Mouse (Mus musculus) limb, embryonic 13.5 days (tissue): ENCODE measurements around the gene Wwc1. TPM values are rescaled to one million over a fixed set of nuclear protein-coding genes. Genes with fewer than 3 reads are reported as not detected.

Experiments
- ATAC-seq: fragments of 200-750 bp; cut with Nextera tagmentation; 2 replicates; pipeline ENCODE4 v1.8.0; 2017; ENCODE audit warnings: low read depth, moderate number of reproducible peaks, moderate TSS enrichment; ENCODE audit not compliant: low FRiP score
- H3K27ac ChIP-seq: fragments of 300-500 bp; sonication (generic); 2 replicates; pipeline ENCODE4 v1.5.1; 2015; ENCODE audit warnings: inconsistent platforms, mild to moderate bottlenecking, moderate library complexity
- H3K27me3 ChIP-seq: fragments of 300-500 bp; sonication (generic); 2 replicates; pipeline ENCODE4 v1.6.1; 2015; ENCODE audit warnings: mild to moderate bottlenecking, inconsistent platforms
- H3K36me3 ChIP-seq: fragments of 300-500 bp; sonication (generic); 2 replicates; pipeline ENCODE4 v1.6.1; 2015; ENCODE audit warnings: inconsistent platforms, mild to moderate bottlenecking, moderate library complexity
- H3K4me1 ChIP-seq: fragments of 300-500 bp; sonication (generic); 2 replicates; pipeline ENCODE4 v1.6.1; 2015; ENCODE audit warnings: inconsistent platforms
- H3K4me2 ChIP-seq: fragments of 300-500 bp; sonication (generic); replicated peaks from 2 replicates; pipeline ENCODE4 v1.6.1; 2015; ENCODE audit warnings: inconsistent platforms, mild to moderate bottlenecking, moderate library complexity
- H3K4me3 ChIP-seq: fragments of 300-500 bp; sonication (generic); 2 replicates; pipeline ENCODE4 v1.5.1; 2015; ENCODE audit warnings: moderate library complexity, mild to moderate bottlenecking, inconsistent platforms
- H3K9ac ChIP-seq: fragments of 300-500 bp; sonication (generic); 2 replicates; pipeline ENCODE4 v1.6.1; 2015; ENCODE audit warnings: mild to moderate bottlenecking, inconsistent platforms
- H3K9me3 ChIP-seq: fragments of 300-500 bp; sonication (generic); 2 replicates; pipeline ENCODE4 v1.6.1; 2016; ENCODE audit warnings: inconsistent platforms
- WGBS: fragments of 180-500 bp; shearing (Covaris S2); methylation state at CpG from one replicate; pipeline ENCODE4 v1.1.7; 2015; 5-methylcytosine and 5-hydroxymethylcytosine counted together
- polyA plus RNA-seq: library from polyadenylated mRNA; unstranded; fragments of >200 nt; fragmentation: Nextera tagmentation; extraction: Ambion mirVana; gene quantifications from 2 replicates; pipeline ENCODE4 v1.2.1, GENCODE M21; 2015

The Wwc1 gene
- polyA plus RNA-seq, 1 experiment from 2014 or later, result 4.6 TPM

DNA sequence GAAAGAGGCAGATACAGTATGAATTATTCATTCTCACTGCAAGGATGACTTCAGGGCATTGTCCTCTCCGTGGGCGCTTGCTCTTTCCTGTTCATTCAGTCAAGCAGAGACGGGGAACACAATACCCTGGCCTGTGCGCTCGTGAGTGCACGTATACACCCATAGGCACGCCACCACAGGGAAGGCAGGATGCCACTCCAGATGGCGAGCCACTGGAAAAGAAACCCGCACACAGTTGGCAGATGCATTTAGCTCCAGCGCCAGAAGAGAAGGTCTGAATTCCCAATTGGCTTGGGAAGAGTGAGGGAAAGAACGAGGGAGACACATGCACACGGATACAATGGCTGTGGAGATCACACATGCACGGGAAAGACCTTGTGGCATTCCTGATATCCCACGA lies 53.0 kb downstream of the Wwc1 start:
- ATAC-seq, result no peak
- H3K4me2 ChIP-seq, result no peak overlapping the region
- H3K27me3 ChIP-seq, result no peaks in the 10 kb centered on the region
- no peaks in the 10 kb centered on the region for H3K9me3 ChIP-seq
- 88% methylated on average over 14 of the region's 14 CpGs for WGBS
- H3K4me3 ChIP-seq, result no peak overlapping the region
- no peaks in the 10 kb centered on the region for H3K4me1 ChIP-seq
- no peaks in the 10 kb centered on the region for H3K36me3 ChIP-seq
- H3K27ac ChIP-seq, result no peak overlapping the region
- H3K9ac ChIP-seq, result no peak overlapping the region

- Histone ChIP-seq H3K36me3 (no peaks in the 10 kb centered on the region), H3K4me3 (no peak overlapping the region), H3K9ac (no peak overlapping the region), H3K27ac (no peak overlapping the region), H3K9me3 (no peaks in the 10 kb centered on the region), H3K27me3 (no peaks in the 10 kb centered on the region), H3K4me2 (no peak overlapping the region), H3K4me1 (0 out of 2 replicates have a peak, but pooled peaks cover 4% of the 10 kb centered on the region)
- ATAC-seq, result no peak
- WGBS, result 74% methylated on average over 7 of the region's 7 CpGs
Observed at GRCm38 (mm10) chr11:35925592-35925991, 54.7 kb downstream of the Wwc1 start.

- H3K4me2 ChIP-seq, result no peak overlapping the region
- no peak for ATAC-seq
- no peaks in the 10 kb centered on the region for H3K27me3 ChIP-seq
- no peaks in the 10 kb centered on the region for H3K36me3 ChIP-seq
- no peak overlapping the region for H3K4me3 ChIP-seq
- H3K4me1 ChIP-seq, result peaks cover 18% of the 10 kb centered on the region
- no peak overlapping the region for H3K9ac ChIP-seq
- no peak overlapping the region for H3K27ac ChIP-seq
- no peaks in the 10 kb centered on the region for H3K9me3 ChIP-seq
- 38% methylated on average over 12 of the region's 12 CpGs for WGBS
Observed at GRCm38 (mm10) chr11:35922205-35922873, 58.0 kb downstream of the Wwc1 start.

- Histone ChIP-seq H3K27me3 (no peaks in the 10 kb centered on the region), H3K4me2 (no peak overlapping the region), H3K4me3 (no peak overlapping the region), H3K9me3 (no peaks in the 10 kb centered on the region), H3K9ac (no peak overlapping the region), H3K4me1 (peaks cover 20% of the 10 kb centered on the region), H3K36me3 (no peaks in the 10 kb centered on the region), H3K27ac (no peak overlapping the region)
- no peak for ATAC-seq
- WGBS, result 76% methylated on average over 5 of the region's 5 CpGs
Observed at GRCm38 (mm10) chr11:35920776-35921175, 59.6 kb downstream of the Wwc1 start.

DNA sequence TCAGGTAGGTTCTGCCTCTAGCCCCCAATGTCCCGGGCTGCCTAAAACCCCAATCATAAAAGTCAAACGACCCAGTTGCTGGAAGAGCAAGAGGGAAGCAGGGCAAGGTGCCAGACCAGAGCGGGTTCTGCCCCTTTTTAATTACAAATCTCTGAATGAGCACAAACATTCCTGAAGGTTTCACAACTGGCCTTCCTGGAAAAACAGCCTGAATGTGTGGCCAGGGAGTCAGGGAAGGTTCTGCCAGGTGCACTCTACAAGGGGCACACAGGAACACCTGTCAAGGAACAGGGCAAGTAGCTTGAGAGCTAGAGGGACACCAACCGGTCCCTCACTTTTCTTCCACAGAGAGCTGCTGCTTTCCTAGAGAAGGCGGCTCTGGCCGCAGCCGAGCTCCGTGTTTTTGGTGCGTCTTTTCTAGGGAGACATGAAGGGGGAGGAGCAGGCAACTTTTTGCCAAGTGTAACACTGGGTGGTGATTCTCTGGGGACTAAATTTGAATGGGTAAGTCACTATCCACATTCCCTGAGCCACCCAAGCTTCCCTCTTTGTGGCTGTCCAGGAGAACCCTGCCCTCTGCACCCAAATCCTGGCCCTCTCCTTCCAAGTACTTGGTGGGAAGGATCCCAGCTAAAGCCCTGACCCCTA lies 60.3 kb downstream of the Wwc1 start:
- Histone ChIP-seq H3K27me3 (no peaks in the 10 kb centered on the region), H3K27ac (no peak overlapping the region), H3K4me1 (peaks cover 20% of the 10 kb centered on the region), H3K9ac (no peak overlapping the region), H3K36me3 (no peaks in the 10 kb centered on the region), H3K4me2 (no peak overlapping the region), H3K4me3 (no peak overlapping the region), H3K9me3 (no peaks in the 10 kb centered on the region)
- ATAC-seq, result no peak
- WGBS, result 56% methylated on average over 9 of the region's 9 CpGs

DNA sequence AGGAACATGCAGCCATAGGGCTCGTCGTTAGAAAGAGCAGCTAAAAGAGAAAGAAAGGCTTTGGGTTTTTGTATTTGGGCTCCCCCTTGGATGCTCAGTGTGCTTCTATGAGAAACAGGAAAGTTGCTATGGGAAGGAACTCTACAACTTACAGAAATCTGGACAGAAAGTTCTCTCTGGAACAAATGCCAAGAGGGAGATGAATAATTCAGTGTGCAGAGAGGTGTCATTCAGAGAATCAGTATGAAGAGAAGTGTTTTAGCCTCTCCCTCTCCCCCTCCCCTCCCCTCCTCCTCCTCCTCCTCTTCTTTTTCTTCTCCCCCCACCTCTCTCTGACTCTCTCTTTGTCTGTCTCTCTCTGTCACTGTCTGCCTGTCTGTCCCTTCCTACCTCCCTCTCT lies 60.9 kb downstream of the Wwc1 start:
- peaks cover 20% of the 10 kb centered on the region for H3K4me1 ChIP-seq
- no peaks in the 10 kb centered on the region for H3K36me3 ChIP-seq
- no peak overlapping the region for H3K9ac ChIP-seq
- 62% methylated on average over 2 of the region's 2 CpGs for WGBS
- no peak overlapping the region for H3K4me3 ChIP-seq
- H3K9me3 ChIP-seq, result no peaks in the 10 kb centered on the region
- ATAC-seq, result no peak
- H3K27me3 ChIP-seq, result no peaks in the 10 kb centered on the region
- no peak overlapping the region for H3K4me2 ChIP-seq
- no peak overlapping the region for H3K27ac ChIP-seq

DNA sequence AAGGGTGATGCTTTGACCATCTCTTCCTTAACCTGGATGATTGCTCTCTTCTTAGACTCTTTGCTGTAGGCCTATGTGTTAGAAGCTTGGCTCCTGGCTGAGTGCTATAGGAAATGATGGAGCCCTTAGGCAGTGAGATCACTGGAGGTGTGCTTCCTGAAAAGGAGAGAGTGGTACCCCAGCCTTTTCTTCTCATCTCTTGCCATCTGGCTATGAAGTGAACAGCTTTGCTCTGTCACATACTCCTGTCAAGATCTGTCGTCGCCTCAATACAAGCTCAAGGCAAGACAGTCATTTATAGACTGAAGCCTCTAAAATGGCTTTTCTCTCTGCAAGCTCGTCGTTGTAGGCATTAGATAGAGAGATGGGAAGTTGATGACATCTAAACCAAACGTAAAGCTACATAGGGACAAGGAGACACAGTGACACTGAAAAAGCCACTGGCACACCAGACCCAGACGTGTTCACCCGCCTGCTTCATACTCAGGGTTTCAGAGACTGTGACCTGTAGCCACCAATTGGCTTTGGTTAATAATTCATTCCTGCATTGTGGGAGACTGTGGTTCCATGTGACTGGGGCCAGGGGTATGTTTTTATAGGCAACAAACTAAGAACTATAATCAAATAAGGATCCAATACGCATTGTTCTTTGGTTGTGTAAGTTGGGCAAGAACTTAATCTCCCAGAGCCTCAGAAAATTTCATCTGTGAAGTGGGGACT lies 63.7 kb downstream of the Wwc1 start:
- H3K9me3 ChIP-seq, result no peaks in the 10 kb centered on the region

DNA sequence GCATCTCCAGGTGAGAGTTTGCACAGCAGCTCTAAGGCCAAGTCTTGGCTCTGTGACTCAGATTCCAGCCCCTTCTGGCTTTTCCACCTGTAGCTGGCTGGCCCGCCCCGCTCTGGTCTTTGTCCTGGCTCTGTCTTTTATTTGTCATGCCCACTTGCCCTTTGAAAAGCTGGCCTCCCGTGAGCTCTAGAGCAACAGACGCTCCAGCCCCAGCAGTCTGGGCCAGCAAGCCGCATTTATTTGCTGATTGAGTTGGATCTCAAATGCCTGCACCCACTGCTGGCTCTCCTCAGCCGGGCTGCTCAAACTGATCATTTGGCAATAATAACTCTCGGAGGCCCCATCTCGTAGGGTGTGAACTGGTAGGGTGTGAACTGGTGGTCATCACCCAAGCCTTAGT lies 64.8 kb downstream of the Wwc1 start:
- Histone ChIP-seq H3K27ac (no peak overlapping the region), H3K36me3 (no peaks in the 10 kb centered on the region), H3K4me1 (peaks cover 15% of the 10 kb centered on the region), H3K9me3 (no peaks in the 10 kb centered on the region), H3K27me3 (no peaks in the 10 kb centered on the region), H3K4me2 (no peak overlapping the region), H3K9ac (no peak overlapping the region), H3K4me3 (no peak overlapping the region)
- WGBS, result 64% methylated on average over 8 of the region's 8 CpGs
- ATAC-seq, result no peak

More for the DNA sequence above, 63.7 kb downstream of the Wwc1 start:
- Histone ChIP-seq H3K27ac (no peak overlapping the region), H3K27me3 (no peaks in the 10 kb centered on the region), H3K4me3 (no peak overlapping the region), H3K9ac (no peak overlapping the region), H3K36me3 (no peaks in the 10 kb centered on the region), H3K4me2 (no peak overlapping the region), H3K4me1 (peaks cover 16% of the 10 kb centered on the region)
- ATAC-seq, result no peak
- 82% methylated on average over 8 of the region's 8 CpGs for WGBS

- no peak overlapping the region for H3K4me2 ChIP-seq
- H3K36me3 ChIP-seq, result no peaks in the 10 kb centered on the region
- H3K9ac ChIP-seq, result no peak overlapping the region
- 69% methylated on average over 6 of the region's 6 CpGs for WGBS
- H3K4me1 ChIP-seq, result 0 out of 2 replicates have a peak, but pooled peaks cover 5% of the 10 kb centered on the region
- no peak overlapping the region for H3K4me3 ChIP-seq
- H3K27ac ChIP-seq, result no peak overlapping the region
- no peaks in the 10 kb centered on the region for H3K27me3 ChIP-seq
- ATAC-seq, result no peak
- H3K9me3 ChIP-seq, result no peaks in the 10 kb centered on the region
Observed at GRCm38 (mm10) chr11:35913418-35914044, 66.8 kb downstream of the Wwc1 start.

- 84% methylated on average over 7 of the region's 7 CpGs for WGBS
- Histone ChIP-seq H3K4me3 (no peak overlapping the region), H3K4me1 (no peaks in the 10 kb centered on the region), H3K9ac (no peak overlapping the region), H3K9me3 (no peaks in the 10 kb centered on the region), H3K27me3 (no peaks in the 10 kb centered on the region), H3K4me2 (no peak overlapping the region), H3K27ac (no peak overlapping the region), H3K36me3 (no peaks in the 10 kb centered on the region)
- ATAC-seq, result no peak
Observed at GRCm38 (mm10) chr11:35904955-35905550, 75.3 kb downstream of the Wwc1 start.

- Histone ChIP-seq H3K9me3 (no peaks in the 10 kb centered on the region), H3K4me1 (no peaks in the 10 kb centered on the region), H3K27me3 (no peaks in the 10 kb centered on the region), H3K4me2 (no peak overlapping the region), H3K36me3 (no peaks in the 10 kb centered on the region), H3K27ac (no peak overlapping the region), H3K9ac (no peak overlapping the region), H3K4me3 (no peak overlapping the region)
- no peak for ATAC-seq
- 85% methylated on average over 9 of the region's 9 CpGs for WGBS
Observed at GRCm38 (mm10) chr11:35903079-35903478, 77.2 kb downstream of the Wwc1 start.

DNA sequence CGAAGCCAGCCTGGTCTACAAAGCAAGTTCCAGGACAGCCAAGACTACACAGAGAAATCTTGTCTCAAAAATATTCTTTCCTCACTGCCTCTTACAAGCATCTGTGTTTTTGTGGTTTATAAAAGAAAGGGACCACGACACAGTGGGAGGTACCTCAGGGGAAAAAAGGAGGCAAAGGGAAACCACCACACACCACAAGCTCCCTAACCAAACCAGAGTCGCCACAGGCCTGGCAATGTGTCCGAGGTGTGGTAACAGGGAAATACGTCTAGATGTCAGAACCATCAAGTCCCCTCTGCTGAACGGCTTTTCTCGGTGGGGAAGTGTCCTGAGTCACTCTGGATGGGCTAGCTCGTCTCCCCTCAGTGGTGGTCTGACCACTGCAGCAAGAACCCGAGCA lies 80.4 kb downstream of the Wwc1 start:
- Histone ChIP-seq H3K4me3 (no peak overlapping the region), H3K4me1 (peaks cover 5% of the 10 kb centered on the region; the same call in 1 of the 2 replicates), H3K9me3 (no peaks in the 10 kb centered on the region), H3K27me3 (no peaks in the 10 kb centered on the region), H3K36me3 (no peaks in the 10 kb centered on the region), H3K4me2 (no peak overlapping the region), H3K27ac (no peak overlapping the region), H3K9ac (no peak overlapping the region)
- WGBS, result 66% methylated on average over 9 of the region's 9 CpGs
- no peak for ATAC-seq
